Mouse (Mus musculus) heart, embryonic 11.5 days (tissue): ENCODE measurements around the gene Tmod4. TPM values are rescaled to one million over a fixed set of nuclear protein-coding genes. Genes with fewer than 3 reads are reported as not detected.
A peak's percentile ranks its signal among the peaks of the same experiment; 100 is the strongest.
"Not testable (repeated sequence)": the region's sequence is repeated elsewhere in the genome, so short reads cannot be mapped to it uniquely, and the experiment has no call there.

ENCODE experiments used
- ATAC-seq: fragments of 200-750 bp; cut with Nextera tagmentation; replicated peaks from 2 replicates; pipeline ENCODE4 v1.8.0; 2017; ENCODE audit warnings: moderate library complexity; ENCODE audit not compliant: insufficient number of reproducible peaks, low FRiP score, low TSS enrichment
- H3K27ac ChIP-seq: fragments of 300-500 bp; sonication (generic); 2 replicates; pipeline ENCODE4 v1.5.1; 2014; ENCODE audit warnings: mild to moderate bottlenecking, low read depth, low read length
- H3K27me3 ChIP-seq: fragments of 300-500 bp; sonication (generic); 2 replicates; pipeline ENCODE4 v1.6.1; 2014; ENCODE audit warnings: mild to moderate bottlenecking, low read length, mixed read lengths; ENCODE audit not compliant: control insufficient read depth, insufficient read depth
- H3K36me3 ChIP-seq: fragments of 300-500 bp; sonication (generic); 2 replicates; pipeline ENCODE4 v1.6.1; 2014; ENCODE audit warnings: mild to moderate bottlenecking, low read length, moderate library complexity, mixed read lengths; ENCODE audit not compliant: control insufficient read depth, insufficient read depth
- H3K4me1 ChIP-seq: fragments of 300-500 bp; sonication (generic); 2 replicates; pipeline ENCODE4 v1.6.1; 2014; ENCODE audit warnings: low read length; ENCODE audit not compliant: control insufficient read depth, insufficient read depth
- H3K4me2 ChIP-seq: fragments of 300-500 bp; sonication (generic); 2 replicates; pipeline ENCODE4 v1.6.1; 2014; ENCODE audit warnings: mild to moderate bottlenecking, moderate library complexity
- H3K4me3 ChIP-seq: fragments of 300-500 bp; sonication (generic); 2 replicates; pipeline ENCODE4 v1.5.1; 2014; ENCODE audit warnings: low read depth, low read length
- H3K9ac ChIP-seq: fragments of 300-500 bp; sonication (generic); 2 replicates; pipeline ENCODE4 v1.6.1; 2014; ENCODE audit warnings: mild to moderate bottlenecking, low read depth, low read length, moderate library complexity
- H3K9me3 ChIP-seq: fragments of 300-500 bp; sonication (generic); replicated peaks from 2 replicates; pipeline ENCODE4 v1.6.1; 2016; ENCODE audit warnings: low read length; ENCODE audit not compliant: control insufficient read depth
- WGBS: fragments of 180-500 bp; shearing (Covaris S2); extraction: QIAGEN DNeasy Blood & Tissue Kit; methylation state at CpG from one replicate; pipeline ENCODE4 v1.1.7; 2014; ENCODE audit not compliant: insufficient replicate concordance; 5-methylcytosine and 5-hydroxymethylcytosine counted together
- polyA plus RNA-seq: library from polyadenylated mRNA; unstranded; fragments of >200 nt; fragmentation: Nextera tagmentation; extraction: Ambion mirVana; gene quantifications from 2 replicates; pipeline ENCODE4 v1.2.1, GENCODE M21; 2014

Tmod4 gene
- polyA plus RNA-seq, 1 experiment from 2014 or later: 0.53 TPM

GRCm38 (mm10) chr3:95110911-95111726, 13.2 kb upstream of the Tmod4 start, which contains the start of gene Vps72:
Vps72 (plus strand) TSS chr3:95111022.
- under 1% methylated on average over 54 of the region's 54 CpGs for WGBS
- Histone ChIP-seq H3K9ac (peak within 1 kb of the TSS; percentile 85), H3K4me3 (peak within 1 kb of the TSS; percentile 70), H3K36me3 (peaks cover 12% of the 10 kb centered on the region), H3K27me3 (no peaks in the 10 kb centered on the region), H3K9me3 (no peaks in the 10 kb centered on the region), H3K4me1 (peaks cover 8% of the 10 kb centered on the region), H3K27ac (peak within 1 kb of the TSS; percentile 97), H3K4me2 (peak within 1 kb of the TSS; percentile 62)
- ATAC-seq: peak; percentile 46

GRCm38 (mm10) chr3:95112760-95113159, 11.5 kb upstream of the Tmod4 start:
- Histone ChIP-seq H3K36me3 (peaks cover 13% of the 10 kb centered on the region), H3K9me3 (no peaks in the 10 kb centered on the region), H3K4me2 (peak overlapping the region; percentile 62; the same call in 1 of the 2 replicates), H3K4me1 (peaks cover 8% of the 10 kb centered on the region), H3K9ac (no peak overlapping the region), H3K27ac (no peak overlapping the region), H3K27me3 (no peaks in the 10 kb centered on the region), H3K4me3 (no peak overlapping the region)
- ATAC-seq: no peak
- WGBS: 87% methylated on average over 1 of the region's 1 CpGs

- Histone ChIP-seq H3K27me3 (no peaks in the 10 kb centered on the region), H3K4me3 (no peak overlapping the region), H3K27ac (no peak overlapping the region), H3K4me1 (no peaks in the 10 kb centered on the region), H3K36me3 (peaks cover 41% of the 10 kb centered on the region), H3K4me2 (no peak overlapping the region), H3K9me3 (no peaks in the 10 kb centered on the region), H3K9ac (no peak overlapping the region)
- no peak for ATAC-seq
- WGBS: 94% methylated on average over 2 of the region's 2 CpGs
Observed at GRCm38 (mm10) chr3:95117751-95118150, 6.5 kb upstream of the Tmod4 start.

GRCm38 (mm10) chr3:95121580-95121979, 2.7 kb upstream of the Tmod4 start:
- WGBS: 67% methylated on average over 6 of the region's 6 CpGs
- no peak for ATAC-seq
- Histone ChIP-seq H3K4me3 (no peak overlapping the region), H3K9me3 (no peaks in the 10 kb centered on the region), H3K4me1 (peaks cover 5% of the 10 kb centered on the region), H3K9ac (no peak overlapping the region), H3K36me3 (peaks cover 29% of the 10 kb centered on the region), H3K27me3 (no peaks in the 10 kb centered on the region), H3K4me2 (no peak overlapping the region), H3K27ac (peak overlapping the region; percentile 72)

GRCm38 (mm10) chr3:95124972-95125371, 696 bp downstream of the Tmod4 start:
- H3K9ac ChIP-seq: no peak overlapping the region
- H3K27ac ChIP-seq: no peak overlapping the region; the same call in 1 of the 2 replicates
- H3K4me3 ChIP-seq: no peak overlapping the region
- H3K27me3 ChIP-seq: no peaks in the 10 kb centered on the region
- no peak overlapping the region for H3K4me2 ChIP-seq
- H3K36me3 ChIP-seq: peaks cover 19% of the 10 kb centered on the region
- no peak for ATAC-seq
- H3K4me1 ChIP-seq: peaks cover 5% of the 10 kb centered on the region
- WGBS: 30% methylated on average over 5 of the region's 5 CpGs
- H3K9me3 ChIP-seq: no peaks in the 10 kb centered on the region

GRCm38 (mm10) chr3:95129226-95129651, 5.0 kb downstream of the Tmod4 start:
- no peaks in the 10 kb centered on the region for H3K9me3 ChIP-seq
- H3K9ac ChIP-seq: no peak overlapping the region
- no peaks in the 10 kb centered on the region for H3K36me3 ChIP-seq
- H3K4me1 ChIP-seq: peaks cover 8% of the 10 kb centered on the region
- H3K4me3 ChIP-seq: no peak overlapping the region
- WGBS: 68% methylated on average over 6 of the region's 6 CpGs
- ATAC-seq: no peak
- H3K4me2 ChIP-seq: no peak overlapping the region
- no peak overlapping the region for H3K27ac ChIP-seq
- no peaks in the 10 kb centered on the region for H3K27me3 ChIP-seq

- no peak overlapping the region for H3K4me3 ChIP-seq
- H3K9ac ChIP-seq: no peak overlapping the region
- no peaks in the 10 kb centered on the region for H3K36me3 ChIP-seq
- peaks cover 7% of the 10 kb centered on the region for H3K4me1 ChIP-seq
- no peak overlapping the region for H3K4me2 ChIP-seq
- ATAC-seq: no peak
- no peaks in the 10 kb centered on the region for H3K9me3 ChIP-seq
- WGBS: 85% methylated on average over 5 of the region's 5 CpGs
- H3K27ac ChIP-seq: no peak overlapping the region
- no peaks in the 10 kb centered on the region for H3K27me3 ChIP-seq
Observed at GRCm38 (mm10) chr3:95130081-95130480, 5.8 kb downstream of the Tmod4 start.

- not testable (repeated sequence) for H3K9ac ChIP-seq, H3K4me3 ChIP-seq, H3K4me2 ChIP-seq, H3K27ac ChIP-seq, H3K36me3 ChIP-seq, H3K9me3 ChIP-seq, H3K27me3 ChIP-seq, ATAC-seq
- 85% methylated on average over 2 of the region's 2 CpGs for WGBS
- peaks cover 11% of the 10 kb centered on the region for H3K4me1 ChIP-seq
Observed at GRCm38 (mm10) chr3:95132389-95132788, 8.1 kb downstream of the Tmod4 start.

GRCm38 (mm10) chr3:95133176-95133575, 8.9 kb downstream of the Tmod4 start:
- Histone ChIP-seq H3K27ac (peak overlapping the region; percentile 70; the same call in 1 of the 2 replicates), H3K9ac (peak overlapping the region; percentile 89), H3K4me1 (peaks cover 11% of the 10 kb centered on the region), H3K4me3 (peak overlapping the region; percentile 74), H3K4me2 (peak overlapping the region; percentile 82), H3K9me3 (no peaks in the 10 kb centered on the region), H3K36me3 (no peaks in the 10 kb centered on the region), H3K27me3 (no peaks in the 10 kb centered on the region)
- WGBS: 53% methylated on average over 11 of the region's 11 CpGs
- no peak for ATAC-seq
